Mouse (Mus musculus) ES-Bruce4 (cell line): ENCODE data around the gene Clca4a.

Experiments used
- CTCF ChIP-seq: IDR thresholded peaks from one replicate; pipeline ENCODE4 v1.8.1; 2011; ENCODE audit warnings: low read depth, low read length
- EP300 ChIP-seq: IDR thresholded peaks from 2 replicates; pipeline ENCODE4 v1.6.1; 2011; ENCODE audit warnings: low read depth, low read length; ENCODE audit not compliant: insufficient read depth
- POLR2A ChIP-seq: IDR thresholded peaks from one replicate; pipeline ENCODE4 v1.8.1; 2011; ENCODE audit warnings: low read length; ENCODE audit not compliant: insufficient read depth

- TF ChIP-seq EP300 (no peak), CTCF (no peak), POLR2A (no peak)
Observed at GRCm38 (mm10) chr3:144914014-144914413, 60.8 kb downstream of the Clca4a start.
